Mouse (Mus musculus): ENCODE results near the gene Stum. TPM values are rescaled to one million over a fixed set of nuclear protein-coding genes. Genes with fewer than 3 reads are reported as not detected.
A peak's percentile ranks its signal among the peaks of the same experiment; 100 is the strongest.
"Not testable (repeated sequence)": the region's sequence is repeated elsewhere in the genome, so short reads cannot be mapped to it uniquely, and the experiment has no call there.

The Stum gene
- polyA plus RNA-seq, 1 experiment from 2014 or later, result 2.2 TPM

GRCm38 (mm10) chr1:180392137-180392798 lies 91.0 kb downstream of the Stum start:
- Histone ChIP-seq H3K9me3 (ENCODE audit: low read length) (no peaks in the 10 kb centered on the region), H3K36me3 (ENCODE audit: insufficient read depth, low read length) (no peaks in the 10 kb centered on the region), H3K4me2 (replicated peaks; ENCODE audit: low read depth, low read length) (no peak overlapping the region), H3K27me3 (ENCODE audit: insufficient read depth, low read length) (no peaks in the 10 kb centered on the region), H3K27ac (ENCODE audit: low read length) (no peak overlapping the region), H3K4me1 (ENCODE audit: insufficient read depth, low read length) (peaks cover 13% of the 10 kb centered on the region), H3K9ac (replicated peaks; ENCODE audit: low read length) (no peak overlapping the region), H3K4me3 (ENCODE audit: low read length) (no peak overlapping the region)
- ATAC-seq (ENCODE audit: low FRiP score, low TSS enrichment), result no peak
- 46% methylated on average over 5 of the region's 5 CpGs for WGBS

- no peak for ATAC-seq (ENCODE audit: low FRiP score, low TSS enrichment)
These were observed 91.7 kb downstream of the Stum start for GRCm38 (mm10) chr1:180391575-180391945.

GRCm38 (mm10) chr1:180390746-180391574 lies 92.3 kb downstream of the Stum start:
- Histone ChIP-seq H3K27me3 (ENCODE audit: insufficient read depth, low read length) (no peaks in the 10 kb centered on the region), H3K9ac (replicated peaks; ENCODE audit: low read length) (no peak overlapping the region), H3K9me3 (ENCODE audit: low read length) (no peaks in the 10 kb centered on the region), H3K4me3 (ENCODE audit: low read length) (no peak overlapping the region), H3K4me2 (replicated peaks; ENCODE audit: low read depth, low read length) (no peak overlapping the region), H3K4me1 (ENCODE audit: insufficient read depth, low read length) (peaks cover 19% of the 10 kb centered on the region), H3K36me3 (ENCODE audit: insufficient read depth, low read length) (no peaks in the 10 kb centered on the region), H3K27ac (ENCODE audit: low read length) (no peak overlapping the region)
- no peak for ATAC-seq (ENCODE audit: low FRiP score, low TSS enrichment)
- 79% methylated on average over 10 of the region's 10 CpGs for WGBS

More at GRCm38 (mm10) chr1:180391575-180391945, 91.7 kb downstream of the Stum start:
- no peak overlapping the region for H3K9ac ChIP-seq (replicated peaks; ENCODE audit: low read length)
- H3K27ac ChIP-seq (ENCODE audit: low read length), result no peak overlapping the region
- H3K36me3 ChIP-seq (ENCODE audit: insufficient read depth, low read length), result no peaks in the 10 kb centered on the region
- H3K4me2 ChIP-seq (replicated peaks; ENCODE audit: low read depth, low read length), result no peak overlapping the region
- WGBS, result 90% methylated on average over 4 of the region's 4 CpGs
- peaks cover 16% of the 10 kb centered on the region for H3K4me1 ChIP-seq (ENCODE audit: insufficient read depth, low read length)
- no peak overlapping the region for H3K4me3 ChIP-seq (ENCODE audit: low read length)
- no peaks in the 10 kb centered on the region for H3K9me3 ChIP-seq (ENCODE audit: low read length)
- H3K27me3 ChIP-seq (ENCODE audit: insufficient read depth, low read length), result no peaks in the 10 kb centered on the region

GRCm38 (mm10) chr1:180390321-180390731 lies 93.0 kb downstream of the Stum start:
- Histone ChIP-seq H3K27ac (ENCODE audit: low read length) (no peak overlapping the region), H3K4me3 (ENCODE audit: low read length) (no peak overlapping the region), H3K4me1 (ENCODE audit: insufficient read depth, low read length) (peaks cover 17% of the 10 kb centered on the region), H3K36me3 (ENCODE audit: insufficient read depth, low read length) (no peaks in the 10 kb centered on the region), H3K4me2 (replicated peaks; ENCODE audit: low read depth, low read length) (no peak overlapping the region), H3K9ac (replicated peaks; ENCODE audit: low read length) (no peak overlapping the region), H3K27me3 (ENCODE audit: insufficient read depth, low read length) (no peaks in the 10 kb centered on the region), H3K9me3 (ENCODE audit: low read length) (no peaks in the 10 kb centered on the region)
- WGBS, result 77% methylated on average over 3 of the region's 3 CpGs
- ATAC-seq (ENCODE audit: low FRiP score, low TSS enrichment), result no peak

GRCm38 (mm10) chr1:180389213-180389760 lies 94.0 kb downstream of the Stum start:
- not testable (repeated sequence) for H3K36me3 ChIP-seq (ENCODE audit: insufficient read depth, low read length); H3K9me3 ChIP-seq (ENCODE audit: low read length); H3K4me2 ChIP-seq (replicated peaks; ENCODE audit: low read depth, low read length); ATAC-seq (ENCODE audit: low FRiP score, low TSS enrichment); H3K27ac ChIP-seq (ENCODE audit: low read length); H3K4me3 ChIP-seq (ENCODE audit: low read length); H3K9ac ChIP-seq (replicated peaks; ENCODE audit: low read length); H3K27me3 ChIP-seq (ENCODE audit: insufficient read depth, low read length)
- 81% methylated on average over 11 of the region's 11 CpGs for WGBS
- H3K4me1 ChIP-seq (ENCODE audit: insufficient read depth, low read length), result peaks cover 17% of the 10 kb centered on the region

- no peak overlapping the region for H3K27ac ChIP-seq (ENCODE audit: low read length)
- WGBS, result 39% methylated on average over 1 of the region's 1 CpGs
- no peaks in the 10 kb centered on the region for H3K27me3 ChIP-seq (ENCODE audit: insufficient read depth, low read length)
- no peak overlapping the region for H3K4me2 ChIP-seq (replicated peaks; ENCODE audit: low read depth, low read length)
- no peak overlapping the region for H3K4me3 ChIP-seq (ENCODE audit: low read length)
- H3K4me1 ChIP-seq (ENCODE audit: insufficient read depth, low read length), result peaks cover 17% of the 10 kb centered on the region
- H3K36me3 ChIP-seq (ENCODE audit: insufficient read depth, low read length), result no peaks in the 10 kb centered on the region
- no peak overlapping the region for H3K9ac ChIP-seq (replicated peaks; ENCODE audit: low read length)
- ATAC-seq (ENCODE audit: low FRiP score, low TSS enrichment), result no peak
- no peaks in the 10 kb centered on the region for H3K9me3 ChIP-seq (ENCODE audit: low read length)
These were observed 94.8 kb downstream of the Stum start for GRCm38 (mm10) chr1:180388481-180388880.

- no peak for ATAC-seq (ENCODE audit: low FRiP score, low TSS enrichment)
- peak overlapping the region; percentile 53; the same call in 1 of the 2 replicates for H3K9ac ChIP-seq (replicated peaks; ENCODE audit: low read length)
These were observed 95.4 kb downstream of the Stum start for GRCm38 (mm10) chr1:180387750-180388480.

GRCm38 (mm10) chr1:180386951-180387749 lies 96.2 kb downstream of the Stum start:
- H3K27ac ChIP-seq (ENCODE audit: low read length), result peak overlapping the region; percentile 91
- H3K27me3 ChIP-seq (ENCODE audit: insufficient read depth, low read length), result no peaks in the 10 kb centered on the region
- peak overlapping the region; percentile 48 for H3K4me3 ChIP-seq (ENCODE audit: low read length)
- peak; percentile 98 for ATAC-seq (ENCODE audit: low FRiP score, low TSS enrichment)
- no peaks in the 10 kb centered on the region; the same call in 1 of the 2 replicates for H3K36me3 ChIP-seq (ENCODE audit: insufficient read depth, low read length)
- H3K9me3 ChIP-seq (ENCODE audit: low read length), result no peaks in the 10 kb centered on the region
- H3K9ac ChIP-seq (replicated peaks; ENCODE audit: low read length), result peak overlapping the region; percentile 69
- peaks cover 17% of the 10 kb centered on the region for H3K4me1 ChIP-seq (ENCODE audit: insufficient read depth, low read length)
- WGBS, result 1% methylated on average over 27 of the region's 27 CpGs
- peak overlapping the region; percentile 74 for H3K4me2 ChIP-seq (replicated peaks; ENCODE audit: low read depth, low read length)

More at GRCm38 (mm10) chr1:180387750-180388480, 95.4 kb downstream of the Stum start:
- Histone ChIP-seq H3K4me2 (replicated peaks; ENCODE audit: low read depth, low read length) (peak overlapping the region; percentile 74), H3K9me3 (ENCODE audit: low read length) (no peaks in the 10 kb centered on the region), H3K4me1 (ENCODE audit: insufficient read depth, low read length) (peaks cover 17% of the 10 kb centered on the region), H3K36me3 (ENCODE audit: insufficient read depth, low read length) (no peaks in the 10 kb centered on the region; the same call in 1 of the 2 replicates), H3K27me3 (ENCODE audit: insufficient read depth, low read length) (no peaks in the 10 kb centered on the region), H3K27ac (ENCODE audit: low read length) (peak overlapping the region; percentile 81), H3K4me3 (ENCODE audit: low read length) (peak overlapping the region; percentile 48)
- 17% methylated on average over 11 of the region's 11 CpGs for WGBS

- Histone ChIP-seq H3K27ac (ENCODE audit: low read length) (no peak overlapping the region), H3K4me1 (ENCODE audit: insufficient read depth, low read length) (peaks cover 17% of the 10 kb centered on the region), H3K4me2 (replicated peaks; ENCODE audit: low read depth, low read length) (no peak overlapping the region), H3K27me3 (ENCODE audit: insufficient read depth, low read length) (no peaks in the 10 kb centered on the region), H3K36me3 (ENCODE audit: insufficient read depth, low read length) (no peaks in the 10 kb centered on the region; the same call in 1 of the 2 replicates), H3K9me3 (ENCODE audit: low read length) (no peaks in the 10 kb centered on the region), H3K4me3 (ENCODE audit: low read length) (no peak overlapping the region), H3K9ac (replicated peaks; ENCODE audit: low read length) (no peak overlapping the region)
- ATAC-seq (ENCODE audit: low FRiP score, low TSS enrichment), result no peak
- 78% methylated on average over 6 of the region's 6 CpGs for WGBS
These were observed 98.0 kb downstream of the Stum start for GRCm38 (mm10) chr1:180385308-180385707.

All from kidney, embryonic 16.5 days (tissue).